Mouse (Mus musculus): ENCODE results near the gene Prdm13.

DNA sequence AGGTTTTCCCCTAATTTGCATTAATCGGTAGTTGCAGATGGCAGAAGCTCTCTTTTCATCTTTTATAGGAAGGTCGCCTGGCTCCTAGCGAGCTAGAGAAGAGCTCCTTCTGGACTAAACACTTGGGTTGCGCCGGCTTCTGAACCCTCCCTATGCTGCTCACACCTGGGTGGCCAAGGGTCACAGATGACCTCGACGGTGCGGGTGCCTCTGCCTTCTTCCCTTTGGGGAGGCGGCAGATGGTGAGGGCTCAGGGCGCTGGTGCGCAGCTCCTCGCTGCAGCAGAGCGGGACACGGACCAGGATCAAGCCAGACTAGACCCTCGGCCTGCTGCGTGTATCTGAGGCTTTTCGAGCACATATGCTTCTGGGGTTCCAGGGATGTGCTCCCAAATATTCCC is 11.7 kb downstream of the Prdm13 start:
- TF ChIP-seq RAD21 (IDR thresholded peaks at IDR 0.05; ENCODE audit: low read depth, low read length) (no peak), MAX (IDR thresholded peaks at IDR 0.05; ENCODE audit: low read length) (no peak), POLR2A (IDR thresholded peaks at IDR 0.05; ENCODE audit: control insufficient read depth in 1 of 2, insufficient read depth in 1 of 2, low read depth in 1 of 2, low read length in 2 of 2, poor library complexity in 1 of 2) (no peak), MYB (IDR thresholded peaks at IDR 0.05; ENCODE audit: low read depth, low read length) (no peak), MYC (IDR thresholded peaks at IDR 0.05; ENCODE audit: low read depth, low read length) (no peak), ETS1 (IDR thresholded peaks at IDR 0.05; ENCODE audit: low read depth, low read length) (no peak), GATA1 (IDR thresholded peaks at IDR 0.05; ENCODE audit: low read depth, low read length) (no peak), NELFE (IDR thresholded peaks at IDR 0.05; ENCODE audit: low read depth, low read length) (no peak)

All from MEL (cell line).